Mouse (Mus musculus) myocyte (in vitro differentiated cells): ENCODE data around the gene Cdc42se1.

Experiments used
- CEBPB ChIP-seq: IDR thresholded peaks from 2 replicates; pipeline ENCODE4 v1.6.1; 2011; ENCODE audit warnings: mild to moderate bottlenecking, moderate library complexity; ENCODE audit not compliant: poor library complexity, insufficient read depth, severe bottlenecking
- E2F4 ChIP-seq: IDR thresholded peaks from one replicate; pipeline ENCODE4 v1.6.1; 2011; ENCODE audit warnings: mild to moderate bottlenecking, control low read depth, moderate library complexity; ENCODE audit not compliant: insufficient read depth
- MAX ChIP-seq: IDR thresholded peaks from one replicate; pipeline ENCODE4 v1.6.1; 2011; ENCODE audit warnings: low read depth, mild to moderate bottlenecking, control low read depth
- MYOD1 ChIP-seq, 3 experiments: IDR thresholded peaks; one replicate each; pipeline ENCODE4 v1.6.1; 2011; ENCODE audit warnings: control low read depth in 2 of 3, low read depth in 2 of 3, mild to moderate bottlenecking in 2 of 3, moderate library complexity in 1 of 3; ENCODE audit not compliant: insufficient read length in 2 of 3, control insufficient read depth in 1 of 3
- MYOG ChIP-seq, 3 experiments: IDR thresholded peaks; one replicate each; pipeline ENCODE4 v1.6.1; 2011; ENCODE audit warnings: control low read depth in 2 of 3, low read depth in 2 of 3, mild to moderate bottlenecking in 2 of 3; ENCODE audit not compliant: insufficient read length in 2 of 3, control insufficient read depth in 1 of 3, insufficient read depth in 1 of 3
- POLR2A ChIP-seq: IDR thresholded peaks from one replicate; pipeline ENCODE4 v1.6.1; 2011; ENCODE audit warnings: low read depth, mild to moderate bottlenecking, control low read depth, moderate library complexity; ENCODE audit not compliant: insufficient read length
- POLR2AphosphoS2 ChIP-seq: IDR thresholded peaks from one replicate; pipeline ENCODE4 v1.6.1; 2011; ENCODE audit warnings: low read depth, control low read depth; ENCODE audit not compliant: insufficient read length
- SRF ChIP-seq: IDR thresholded peaks from one replicate; pipeline ENCODE4 v1.6.1; 2011; ENCODE audit warnings: low read depth; ENCODE audit not compliant: control insufficient read depth, insufficient read length
- TCF12 ChIP-seq: IDR thresholded peaks from one replicate; pipeline ENCODE4 v1.6.1; 2011; ENCODE audit warnings: mild to moderate bottlenecking, control low read depth; ENCODE audit not compliant: poor library complexity, insufficient read depth, severe bottlenecking
- USF1 ChIP-seq: IDR thresholded peaks from one replicate; pipeline ENCODE4 v1.6.1; 2011; ENCODE audit warnings: low read depth, mild to moderate bottlenecking, control low read depth, moderate library complexity

DNA sequence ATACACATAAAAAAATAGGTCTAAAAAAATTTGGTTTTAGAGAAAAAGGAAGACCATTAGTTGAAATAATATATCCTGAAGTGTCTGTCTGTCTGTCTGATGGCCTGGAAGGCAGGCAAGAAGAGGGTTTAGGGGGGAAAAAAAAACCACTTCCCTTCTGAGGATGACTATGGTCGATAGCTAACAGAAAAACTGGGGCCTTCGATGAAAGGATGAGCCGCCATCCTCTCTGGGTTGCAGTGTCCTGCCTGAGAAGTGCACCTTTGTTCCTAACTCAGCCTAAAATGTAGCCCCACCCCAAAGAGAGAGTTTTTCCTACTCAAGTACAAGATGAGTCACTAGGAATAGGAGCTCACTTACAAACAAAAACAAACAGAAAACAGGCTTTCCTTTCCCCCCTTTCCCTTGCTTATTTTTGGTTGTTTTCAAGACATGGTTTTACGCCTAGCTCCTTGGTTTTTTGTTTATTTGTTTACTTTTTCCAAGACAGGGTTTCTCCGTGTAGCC is 47.9 kb downstream of the Cdc42se1 start:
- TF ChIP-seq MAX (no peak), POLR2A (no peak), MYOG (IDR thresholded peaks at IDR 0.05; ENCODE audit: control insufficient read depth in 1 of 3, insufficient read depth in 1 of 3, insufficient read length in 2 of 3, low read depth in 2 of 3) (no peak), POLR2AphosphoS2 (no peak), USF1 (no peak), CEBPB (no peak), E2F4 (no peak), TCF12 (no peak), MYOD1 (IDR thresholded peaks at IDR 0.05; ENCODE audit: control insufficient read depth in 1 of 3, insufficient read length in 2 of 3, low read depth in 2 of 3) (no peak), SRF (no peak)
